Mouse (Mus musculus): ENCODE data around the gene Slc35e1. TPM values are rescaled to one million over a fixed set of nuclear protein-coding genes. Genes with fewer than 3 reads are reported as not detected.
A peak's percentile ranks its signal among the peaks of the same experiment; 100 is the strongest.

Gene Slc35e1
- polyA plus RNA-seq, 1 experiment from 2014 or later: 31.3 TPM

- ATAC-seq (ENCODE audit: insufficient number of reproducible peaks, insufficient read depth, low FRiP score, low TSS enrichment, low read depth): peak; percentile 93
- H3K9ac ChIP-seq (replicated peaks): peak within 1 kb of the TSS; percentile 84
- H3K4me3 ChIP-seq (replicated peaks): peak within 1 kb of the TSS; percentile 89
- peak within 1 kb of the TSS; percentile 83 for H3K27ac ChIP-seq
- H3K9me3 ChIP-seq: 0 out of 2 replicates have a peak, but pooled peaks cover 3% of the 10 kb centered on the region
- peaks cover 18% of the 10 kb centered on the region for H3K4me1 ChIP-seq (replicated peaks)
- H3K4me2 ChIP-seq: peak within 1 kb of the TSS; percentile 98
- H3K36me3 ChIP-seq: peaks cover 49% of the 10 kb centered on the region
- WGBS: under 1% methylated on average over 80 of the region's 80 CpGs
- no peaks in the 10 kb centered on the region for H3K27me3 ChIP-seq
Observed at GRCm38 (mm10) chr8:72474826-72475546, 17.4 kb downstream of the Slc35e1 start, which contains the start of gene Cherp. Gene Cherp, minus strand, starts transcription at chr8:72475226.

GRCm38 (mm10) chr8:72470684-72471083 is 21.7 kb downstream of the Slc35e1 start:
- Histone ChIP-seq H3K36me3 (peaks cover 78% of the 10 kb centered on the region), H3K9me3 (no peaks in the 10 kb centered on the region), H3K4me3 (replicated peaks) (no peak overlapping the region), H3K27me3 (no peaks in the 10 kb centered on the region), H3K27ac (no peak overlapping the region), H3K4me1 (replicated peaks) (peaks cover 10% of the 10 kb centered on the region), H3K9ac (replicated peaks) (no peak overlapping the region), H3K4me2 (no peak overlapping the region)
- 91% methylated on average over 7 of the region's 7 CpGs for WGBS
- ATAC-seq (ENCODE audit: insufficient number of reproducible peaks, insufficient read depth, low FRiP score, low TSS enrichment, low read depth): no peak

GRCm38 (mm10) chr8:72469984-72470383 is 22.4 kb downstream of the Slc35e1 start:
- H3K4me1 ChIP-seq (replicated peaks): peaks cover 9% of the 10 kb centered on the region
- no peak overlapping the region for H3K27ac ChIP-seq
- ATAC-seq (ENCODE audit: insufficient number of reproducible peaks, insufficient read depth, low FRiP score, low TSS enrichment, low read depth): no peak
- H3K4me3 ChIP-seq (replicated peaks): no peak overlapping the region
- WGBS: 93% methylated on average over 8 of the region's 8 CpGs
- H3K9ac ChIP-seq (replicated peaks): no peak overlapping the region
- H3K36me3 ChIP-seq: peaks cover 85% of the 10 kb centered on the region
- H3K27me3 ChIP-seq: no peaks in the 10 kb centered on the region
- H3K9me3 ChIP-seq: no peaks in the 10 kb centered on the region
- H3K4me2 ChIP-seq: no peak overlapping the region

- WGBS: 90% methylated on average over 2 of the region's 2 CpGs
- H3K4me1 ChIP-seq (replicated peaks): peaks cover 7% of the 10 kb centered on the region
- no peaks in the 10 kb centered on the region for H3K27me3 ChIP-seq
- H3K9me3 ChIP-seq: no peaks in the 10 kb centered on the region
- peaks cover 93% of the 10 kb centered on the region for H3K36me3 ChIP-seq
- no peak overlapping the region for H3K4me2 ChIP-seq
- no peak for ATAC-seq (ENCODE audit: insufficient number of reproducible peaks, insufficient read depth, low FRiP score, low TSS enrichment, low read depth)
- no peak overlapping the region for H3K27ac ChIP-seq
- H3K4me3 ChIP-seq (replicated peaks): no peak overlapping the region
- H3K9ac ChIP-seq (replicated peaks): no peak overlapping the region
Observed at GRCm38 (mm10) chr8:72469243-72469642, 23.2 kb downstream of the Slc35e1 start.

- 97% methylated on average over 10 of the region's 10 CpGs for WGBS
- Histone ChIP-seq H3K9ac (replicated peaks) (no peak overlapping the region), H3K4me2 (no peak overlapping the region), H3K27ac (no peak overlapping the region), H3K9me3 (no peaks in the 10 kb centered on the region), H3K4me3 (replicated peaks) (no peak overlapping the region), H3K36me3 (peaks cover 100% of the 10 kb centered on the region), H3K4me1 (replicated peaks) (no peaks in the 10 kb centered on the region), H3K27me3 (no peaks in the 10 kb centered on the region)
- no peak for ATAC-seq (ENCODE audit: insufficient number of reproducible peaks, insufficient read depth, low FRiP score, low TSS enrichment, low read depth)
Observed at GRCm38 (mm10) chr8:72464211-72464610, 28.2 kb downstream of the Slc35e1 start.

- H3K36me3 ChIP-seq: peaks cover 84% of the 10 kb centered on the region
- 95% methylated on average over 4 of the region's 4 CpGs for WGBS
Observed at GRCm38 (mm10) chr8:72459881-72460533, 32.4 kb downstream of the Slc35e1 start.

GRCm38 (mm10) chr8:72458457-72458856 is 34.0 kb downstream of the Slc35e1 start:
- H3K4me1 ChIP-seq (replicated peaks): no peaks in the 10 kb centered on the region
- no peak for ATAC-seq (ENCODE audit: insufficient number of reproducible peaks, insufficient read depth, low FRiP score, low TSS enrichment, low read depth)
- no peaks in the 10 kb centered on the region for H3K27me3 ChIP-seq
- peaks cover 6% of the 10 kb centered on the region; the same call in 1 of the 2 replicates for H3K9me3 ChIP-seq
- no peak overlapping the region for H3K27ac ChIP-seq
- no peak overlapping the region for H3K4me2 ChIP-seq
- H3K9ac ChIP-seq (replicated peaks): no peak overlapping the region
- peaks cover 82% of the 10 kb centered on the region for H3K36me3 ChIP-seq
- 86% methylated on average over 6 of the region's 6 CpGs for WGBS
- no peak overlapping the region for H3K4me3 ChIP-seq (replicated peaks)

More at GRCm38 (mm10) chr8:72459881-72460533, 32.4 kb downstream of the Slc35e1 start:
- no peaks in the 10 kb centered on the region for H3K9me3 ChIP-seq
- no peak overlapping the region for H3K9ac ChIP-seq (replicated peaks)
- H3K4me1 ChIP-seq (replicated peaks): no peaks in the 10 kb centered on the region
- no peak overlapping the region for H3K4me3 ChIP-seq (replicated peaks)
- H3K27me3 ChIP-seq: no peaks in the 10 kb centered on the region
- no peak overlapping the region for H3K27ac ChIP-seq
- no peak for ATAC-seq (ENCODE audit: insufficient number of reproducible peaks, insufficient read depth, low FRiP score, low TSS enrichment, low read depth)
- no peak overlapping the region for H3K4me2 ChIP-seq

- Histone ChIP-seq H3K9me3 (peaks cover 8% of the 10 kb centered on the region; the same call in 1 of the 2 replicates), H3K4me3 (replicated peaks) (no peak overlapping the region), H3K27me3 (no peaks in the 10 kb centered on the region), H3K9ac (replicated peaks) (no peak overlapping the region), H3K4me1 (replicated peaks) (no peaks in the 10 kb centered on the region), H3K27ac (no peak overlapping the region), H3K4me2 (no peak overlapping the region), H3K36me3 (peaks cover 82% of the 10 kb centered on the region)
- no peak for ATAC-seq (ENCODE audit: insufficient number of reproducible peaks, insufficient read depth, low FRiP score, low TSS enrichment, low read depth)
- 94% methylated on average over 3 of the region's 3 CpGs for WGBS
Observed at GRCm38 (mm10) chr8:72457806-72458205, 34.6 kb downstream of the Slc35e1 start.

GRCm38 (mm10) chr8:72455317-72455716 is 37.1 kb downstream of the Slc35e1 start:
- Histone ChIP-seq H3K27me3 (no peaks in the 10 kb centered on the region), H3K9me3 (peaks cover 8% of the 10 kb centered on the region; the same call in 1 of the 2 replicates), H3K4me3 (replicated peaks) (no peak overlapping the region), H3K36me3 (peaks cover 79% of the 10 kb centered on the region), H3K27ac (no peak overlapping the region), H3K9ac (replicated peaks) (no peak overlapping the region), H3K4me1 (replicated peaks) (no peaks in the 10 kb centered on the region), H3K4me2 (no peak overlapping the region)
- WGBS: 91% methylated on average over 4 of the region's 4 CpGs
- ATAC-seq (ENCODE audit: insufficient number of reproducible peaks, insufficient read depth, low FRiP score, low TSS enrichment, low read depth): 0 out of 2 replicates have a peak, but pooled peaks have one; percentile 28

GRCm38 (mm10) chr8:72453904-72454303 is 38.5 kb downstream of the Slc35e1 start:
- Histone ChIP-seq H3K27me3 (no peaks in the 10 kb centered on the region), H3K4me3 (replicated peaks) (no peak overlapping the region), H3K27ac (no peak overlapping the region), H3K9ac (replicated peaks) (no peak overlapping the region), H3K36me3 (peaks cover 79% of the 10 kb centered on the region), H3K4me2 (no peak overlapping the region), H3K9me3 (peaks cover 8% of the 10 kb centered on the region; the same call in 1 of the 2 replicates), H3K4me1 (replicated peaks) (no peaks in the 10 kb centered on the region)
- no peak for ATAC-seq (ENCODE audit: insufficient number of reproducible peaks, insufficient read depth, low FRiP score, low TSS enrichment, low read depth)
- WGBS: 97% methylated on average over 2 of the region's 2 CpGs

GRCm38 (mm10) chr8:72451516-72451915 is 40.9 kb downstream of the Slc35e1 start:
- Histone ChIP-seq H3K27ac (no peak overlapping the region), H3K36me3 (peaks cover 79% of the 10 kb centered on the region), H3K9ac (replicated peaks) (no peak overlapping the region), H3K4me2 (no peak overlapping the region), H3K9me3 (peaks cover 8% of the 10 kb centered on the region; the same call in 1 of the 2 replicates), H3K27me3 (no peaks in the 10 kb centered on the region), H3K4me3 (replicated peaks) (no peak overlapping the region), H3K4me1 (replicated peaks) (no peaks in the 10 kb centered on the region)
- no peak for ATAC-seq (ENCODE audit: insufficient number of reproducible peaks, insufficient read depth, low FRiP score, low TSS enrichment, low read depth)
- 85% methylated on average over 8 of the region's 8 CpGs for WGBS
